Mouse (Mus musculus) heart, postnatal 0 days (tissue): Measurements from ENCODE around the gene Hif3a. TPM values are rescaled to one million over a fixed set of nuclear protein-coding genes. Genes with fewer than 3 reads are reported as not detected.

Experiments
- ATAC-seq: fragments of 200-750 bp; cut with Nextera tagmentation; 2 replicates; pipeline ENCODE4 v1.8.0; 2017; ENCODE audit warnings: low read depth, moderate number of reproducible peaks, moderate library complexity; ENCODE audit not compliant: insufficient read depth
- DNase-seq: peaks from one replicate; pipeline ENCODE4 v3.0.0-alpha.2; 2016; ENCODE audit warnings: low spot score
- H3K27ac ChIP-seq: fragments of 300-500 bp; sonication (generic); 2 replicates; pipeline ENCODE4 v1.5.1; 2014; ENCODE audit warnings: low read depth, mild to moderate bottlenecking
- H3K27me3 ChIP-seq: fragments of 300-500 bp; sonication (generic); 2 replicates; pipeline ENCODE4 v1.6.1; 2014; ENCODE audit warnings: low read length, mixed read lengths; ENCODE audit not compliant: control insufficient read depth, insufficient read depth
- H3K36me3 ChIP-seq: fragments of 300-500 bp; sonication (generic); replicated peaks from 2 replicates; pipeline ENCODE4 v1.6.1; 2014; ENCODE audit warnings: low read length, mixed read lengths; ENCODE audit not compliant: control insufficient read depth, insufficient read depth
- H3K4me1 ChIP-seq: fragments of 300-500 bp; sonication (generic); 2 replicates; pipeline ENCODE4 v1.6.1; 2014; ENCODE audit warnings: antibody characterized with exemption; ENCODE audit not compliant: control insufficient read depth, insufficient read depth
- H3K4me2 ChIP-seq: fragments of 300-500 bp; sonication (generic); 2 replicates; pipeline ENCODE4 v1.6.1; 2014; ENCODE audit warnings: low read depth, mild to moderate bottlenecking, low read length, moderate library complexity
- H3K4me3 ChIP-seq: fragments of 300-500 bp; sonication (generic); 2 replicates; pipeline ENCODE4 v1.5.1; 2014; ENCODE audit warnings: low read depth, low read length
- H3K9ac ChIP-seq: fragments of 300-500 bp; sonication (generic); replicated peaks from 2 replicates; pipeline ENCODE4 v1.6.1; 2014; ENCODE audit warnings: low read depth, low read length, mixed read lengths
- H3K9me3 ChIP-seq: fragments of 300-500 bp; sonication (generic); replicated peaks from 2 replicates; pipeline ENCODE4 v1.6.1; 2016; ENCODE audit warnings: low read length; ENCODE audit not compliant: control insufficient read depth
- CTCF ChIP-seq: IDR thresholded peaks from 2 replicates; pipeline ENCODE4 v1.5.1; 2016; ENCODE audit warnings: antibody characterized with exemption, control low read depth, low read depth
- EP300 ChIP-seq: IDR thresholded peaks from 2 replicates; pipeline ENCODE4 v1.6.1; 2016; ENCODE audit warnings: antibody characterized with exemption, low read depth
- WGBS: fragments of 180-500 bp; shearing (Covaris S2); extraction: QIAGEN DNeasy Blood & Tissue Kit; methylation state at CpG from one replicate; pipeline ENCODE4 v1.1.7; 2014; 5-methylcytosine and 5-hydroxymethylcytosine counted together
- polyA plus RNA-seq: library from polyadenylated mRNA; unstranded; fragments of >200 nt; fragmentation: Nextera tagmentation; extraction: Ambion mirVana; gene quantifications from 2 replicates; pipeline ENCODE4 v1.2.1, GENCODE M21; 2015
- total RNA-seq: library from RNA; depleted of rRNA; stranded (reverse); fragments of >200 nt; gene quantifications from 2 replicates; pipeline ENCODE4 v1.2.3, GENCODE M21; 2014; ENCODE audit warnings: low replicate concordance

The Hif3a gene
- total and polyA plus RNA-seq, 2 experiments from 2014 or later, result 4.2 to 35.5 TPM

- no peak overlapping the region for H3K27ac ChIP-seq
- WGBS, result 83% methylated on average over 6 of the region's 6 CpGs
- H3K4me3 ChIP-seq, result no peak overlapping the region
- no peak overlapping the region for H3K4me2 ChIP-seq
- ATAC-seq (no peak), DNase-seq (no peak)
- no peak overlapping the region for H3K9ac ChIP-seq
- peaks cover 73% of the 10 kb centered on the region for H3K36me3 ChIP-seq
- no peaks in the 10 kb centered on the region for H3K27me3 ChIP-seq
- no peak for TF ChIP-seq EP300
- peak; percentile 23; the same call in 1 of the 2 replicates for TF ChIP-seq CTCF
- no peaks in the 10 kb centered on the region for H3K9me3 ChIP-seq
- H3K4me1 ChIP-seq, result peaks cover 32% of the 10 kb centered on the region
Measured at GRCm38 (mm10) chr7:17015381-17015780, 46.8 kb downstream of the Hif3a start.

DNA sequence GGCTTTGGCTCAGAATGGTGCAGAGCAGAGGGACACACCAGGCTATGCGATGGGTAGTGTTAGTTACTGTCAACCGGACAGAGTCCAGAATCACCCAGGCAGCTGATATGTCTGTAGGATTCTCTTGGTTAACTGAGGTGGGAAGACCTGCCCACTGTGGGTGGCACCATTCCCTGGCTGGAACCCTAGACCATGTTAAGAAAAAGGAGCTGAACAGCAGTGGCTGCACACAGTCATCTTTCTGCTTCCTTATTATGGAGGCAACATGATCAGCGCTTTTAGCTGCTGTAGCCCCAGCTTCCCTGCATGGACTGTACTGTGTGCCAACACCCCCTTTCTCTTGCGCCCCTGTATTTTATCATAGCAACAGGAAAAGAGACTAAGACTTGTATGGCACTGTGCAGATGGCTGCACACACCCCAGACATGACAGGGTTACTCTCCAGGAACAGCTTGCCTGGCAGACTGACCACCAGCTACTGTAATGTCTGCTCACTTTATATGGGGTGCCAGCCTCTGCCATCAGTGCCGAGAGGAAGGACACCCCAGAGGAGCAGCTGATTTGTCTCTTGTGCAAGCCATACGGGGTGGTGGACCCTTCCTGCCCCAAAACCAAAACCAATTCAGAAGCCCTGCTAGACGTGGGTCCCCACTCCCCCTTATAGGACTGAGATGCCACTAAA is 50.2 kb downstream of the Hif3a start:
- WGBS, result 86% methylated on average over 7 of the region's 7 CpGs
- peaks cover 91% of the 10 kb centered on the region for H3K36me3 ChIP-seq

DNA sequence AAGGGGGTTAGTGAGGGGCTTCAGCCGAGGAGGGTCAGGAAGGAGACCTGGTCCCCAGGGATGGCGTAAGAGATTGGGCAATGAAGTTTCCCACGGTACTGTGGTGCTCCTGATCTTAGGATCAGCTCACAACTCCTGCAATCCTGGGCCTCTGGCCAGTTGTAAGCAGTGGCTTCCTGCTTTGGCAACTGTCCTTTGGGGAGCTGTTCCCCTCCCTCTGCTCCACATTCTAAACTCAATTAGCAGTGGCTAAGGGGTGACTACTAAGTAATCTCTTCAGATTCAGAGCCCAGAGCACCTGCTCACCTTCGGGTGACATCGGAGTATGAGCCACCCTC is 52.2 kb downstream of the Hif3a start:
- ATAC-seq (no peak), DNase-seq (no peak)
- H3K27me3 ChIP-seq, result no peaks in the 10 kb centered on the region
- no peak for TF ChIP-seq CTCF
- TF ChIP-seq EP300, result no peak
- H3K4me2 ChIP-seq, result no peak overlapping the region
- H3K4me3 ChIP-seq, result no peak overlapping the region
- H3K27ac ChIP-seq, result no peak overlapping the region
- peaks cover 93% of the 10 kb centered on the region for H3K36me3 ChIP-seq
- H3K4me1 ChIP-seq, result no peaks in the 10 kb centered on the region
- WGBS, result 77% methylated on average over 5 of the region's 5 CpGs
- H3K9me3 ChIP-seq, result no peaks in the 10 kb centered on the region
- no peak overlapping the region for H3K9ac ChIP-seq

More for the DNA sequence above, 50.2 kb downstream of the Hif3a start:
- no peak for DNase-seq
- H3K4me3 ChIP-seq, result no peak overlapping the region
- H3K4me2 ChIP-seq, result no peak overlapping the region
- no peaks in the 10 kb centered on the region for H3K9me3 ChIP-seq
- no peak overlapping the region for H3K9ac ChIP-seq
- H3K27ac ChIP-seq, result no peak overlapping the region
- no peaks in the 10 kb centered on the region for H3K27me3 ChIP-seq
- TF ChIP-seq EP300, result no peak
- no peak for ATAC-seq
- peaks cover 13% of the 10 kb centered on the region for H3K4me1 ChIP-seq

GRCm38 (mm10) chr7:17009326-17010009 is 52.8 kb downstream of the Hif3a start:
- peaks cover 93% of the 10 kb centered on the region for H3K36me3 ChIP-seq

GRCm38 (mm10) chr7:17007300-17007699 is 54.9 kb downstream of the Hif3a start:
- 71% methylated on average over 4 of the region's 4 CpGs for WGBS
- H3K27me3 ChIP-seq, result no peaks in the 10 kb centered on the region
- H3K9me3 ChIP-seq, result no peaks in the 10 kb centered on the region
- peaks cover 16% of the 10 kb centered on the region for H3K4me1 ChIP-seq
- no peak overlapping the region for H3K4me3 ChIP-seq
- no peak overlapping the region for H3K4me2 ChIP-seq
- no peak overlapping the region for H3K27ac ChIP-seq
- peak; percentile 50 for ATAC-seq
- no peak overlapping the region for H3K9ac ChIP-seq
- DNase-seq, result peak; percentile 72
- H3K36me3 ChIP-seq, result peaks cover 84% of the 10 kb centered on the region
- TF ChIP-seq EP300, result no peak
- TF ChIP-seq CTCF, result peak; percentile 95

More at GRCm38 (mm10) chr7:17009326-17010009, 52.8 kb downstream of the Hif3a start:
- TF ChIP-seq CTCF, result no peak
- no peak for TF ChIP-seq EP300
- Histone ChIP-seq H3K9ac (no peak overlapping the region), H3K27me3 (no peaks in the 10 kb centered on the region), H3K27ac (no peak overlapping the region), H3K4me3 (no peak overlapping the region), H3K4me1 (no peaks in the 10 kb centered on the region), H3K9me3 (no peaks in the 10 kb centered on the region), H3K4me2 (no peak overlapping the region)
- ATAC-seq (no peak), DNase-seq (no peak)
- 84% methylated on average over 16 of the region's 16 CpGs for WGBS

- TF ChIP-seq EP300 (no peak), CTCF (no peak)
- Histone ChIP-seq H3K4me3 (no peak overlapping the region), H3K9me3 (no peaks in the 10 kb centered on the region), H3K4me1 (peaks cover 16% of the 10 kb centered on the region), H3K36me3 (peaks cover 75% of the 10 kb centered on the region), H3K27ac (no peak overlapping the region), H3K27me3 (no peaks in the 10 kb centered on the region), H3K9ac (no peak overlapping the region), H3K4me2 (no peak overlapping the region)
- ATAC-seq (no peak), DNase-seq (no peak)
- 79% methylated on average over 7 of the region's 7 CpGs for WGBS
Measured at GRCm38 (mm10) chr7:17004716-17005115, 57.5 kb downstream of the Hif3a start.
